16 mouse cellular contexts compared by ENCODE assay signal in the genomic region with DNA sequence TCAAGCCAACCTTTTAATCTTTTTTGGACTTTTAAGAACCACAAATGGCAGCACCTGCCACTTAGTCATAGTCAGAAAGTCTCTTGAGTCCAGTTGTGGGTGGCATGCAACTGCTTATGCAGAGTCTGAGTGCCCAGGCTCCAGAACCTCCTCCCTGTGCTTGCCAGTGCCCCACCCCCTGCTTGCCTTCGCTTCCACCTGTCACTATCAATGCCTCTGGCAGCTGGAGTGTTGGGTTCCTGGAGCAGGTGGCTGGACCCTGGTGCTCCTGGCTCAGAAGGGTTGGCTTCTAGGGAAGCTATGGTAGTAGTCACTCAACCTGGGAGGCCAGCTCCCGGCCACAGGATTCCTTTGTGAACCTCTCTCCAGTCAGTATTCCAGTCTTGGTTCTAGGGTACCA.
"Had no signal": no experiment of that assay in that cellular context is flagged by ENCODE, and none has a peak within 500 bp of the region (broad histone marks: within the 10 kb centered on the region; RNA-seq: fewer than 3 reads in every experiment).

No protein-coding gene starts in this region.

- DNase-seq: kidney, adult 18-20 months; kidney, adult 9 months; kidney, postnatal 14 days; kidney, postnatal 4 days; liver; lung, adult 2 months; lung, postnatal 14 days; lung, postnatal 4 days; thymus, postnatal 25 days had no signal

- H3K27me3 ChIP-seq: limb, embryonic 13.5 days; liver, embryonic 12.5 days; liver, embryonic 15.5 days; midbrain, embryonic 12.5 days had no signal

- H3K4me3 ChIP-seq: limb, embryonic 10.5 days; limb, embryonic 13.5 days; liver, embryonic 12.5 days; liver, embryonic 15.5 days; midbrain, embryonic 12.5 days had no signal

- H3K9me3 ChIP-seq: limb, embryonic 10.5 days; limb, embryonic 13.5 days; liver, embryonic 12.5 days; liver, embryonic 15.5 days; midbrain, embryonic 12.5 days had no signal

- H3K27ac ChIP-seq: limb, embryonic 10.5 days; limb, embryonic 13.5 days; liver, embryonic 12.5 days; liver, embryonic 15.5 days; midbrain, embryonic 12.5 days; stomach, postnatal 0 days had no signal

- H3K4me1 ChIP-seq: limb, embryonic 10.5 days; limb, embryonic 13.5 days; midbrain, embryonic 12.5 days had no signal

- H3K4me2 ChIP-seq: limb, embryonic 13.5 days; liver, embryonic 12.5 days; liver, embryonic 15.5 days; midbrain, embryonic 12.5 days had no signal

- H3K9ac ChIP-seq: limb, embryonic 13.5 days; liver, embryonic 12.5 days; liver, embryonic 15.5 days; midbrain, embryonic 12.5 days had no signal

- ATAC-seq: liver, embryonic 12.5 days; midbrain, embryonic 16.5 days had no signal
